Mouse (Mus musculus) erythroblast, embryonic 14.5 days (primary cell): ENCODE results near the gene Terf2ip. TPM values are rescaled to one million over a fixed set of nuclear protein-coding genes. Genes with fewer than 3 reads are reported as not detected.

Source experiments
- H3K27me3 ChIP-seq: 2 replicates; pipeline ENCODE4 v1.6.1; 2012; ENCODE audit warnings: inconsistent platforms; ENCODE audit not compliant: control insufficient read depth
- H3K36me3 ChIP-seq: 2 replicates; pipeline ENCODE4 v1.6.1; 2012; ENCODE audit warnings: mild to moderate bottlenecking, inconsistent platforms; ENCODE audit not compliant: control insufficient read depth
- H3K4me1 ChIP-seq: 2 replicates; pipeline ENCODE4 v1.6.1; 2012; ENCODE audit warnings: inconsistent platforms; ENCODE audit not compliant: control insufficient read depth
- H3K4me3 ChIP-seq: replicated peaks from 2 replicates; pipeline ENCODE3; 2012; ENCODE audit warnings: moderate library complexity, mild to moderate bottlenecking, inconsistent platforms
- H3K9me3 ChIP-seq: 2 replicates; pipeline ENCODE4 v1.6.1; 2012; ENCODE audit warnings: low read length, inconsistent platforms, mixed read lengths; ENCODE audit not compliant: control insufficient read depth
- GATA1 ChIP-seq: IDR thresholded peaks from 2 replicates; pipeline ENCODE4 v1.6.1; 2012; ENCODE audit warnings: low read length, inconsistent platforms, mixed read lengths
- TAL1 ChIP-seq: IDR thresholded peaks from 3 replicates; pipeline ENCODE4 v1.6.1; 2012; ENCODE audit warnings: low read length, inconsistent platforms, mixed read lengths
- polyA plus RNA-seq: library from polyadenylated mRNA; stranded (reverse); fragments of >175 nt; gene quantifications from 2 replicates; pipeline ENCODE4 v1.2.3, GENCODE M21; 2012

Terf2ip gene
- polyA plus RNA-seq, 1 experiment: 0.49 TPM

- Histone ChIP-seq H3K4me1 (no peaks in the 10 kb centered on the region), H3K9me3 (no peaks in the 10 kb centered on the region), H3K36me3 (no peaks in the 10 kb centered on the region), H3K4me3 (no peak overlapping the region), H3K27me3 (no peaks in the 10 kb centered on the region)
- no peak for TF ChIP-seq TAL1
- no peak for TF ChIP-seq GATA1
Measured at GRCm38 (mm10) chr8:112034603-112035002, 23.4 kb downstream of the Terf2ip start.

GRCm38 (mm10) chr8:112037521-112037920, 26.3 kb downstream of the Terf2ip start:
- no peaks in the 10 kb centered on the region for H3K9me3 ChIP-seq
- no peak for TF ChIP-seq GATA1
- TF ChIP-seq TAL1: no peak
- H3K4me3 ChIP-seq: no peak overlapping the region
- H3K4me1 ChIP-seq: no peaks in the 10 kb centered on the region
- no peaks in the 10 kb centered on the region for H3K36me3 ChIP-seq
- no peaks in the 10 kb centered on the region for H3K27me3 ChIP-seq

GRCm38 (mm10) chr8:112045182-112045581, 34.0 kb downstream of the Terf2ip start:
- H3K4me3 ChIP-seq: no peak overlapping the region
- no peaks in the 10 kb centered on the region for H3K4me1 ChIP-seq
- TF ChIP-seq TAL1 (no peak), GATA1 (no peak)
- H3K27me3 ChIP-seq: no peaks in the 10 kb centered on the region
- no peaks in the 10 kb centered on the region for H3K36me3 ChIP-seq
- H3K9me3 ChIP-seq: 0 out of 2 replicates have a peak, but pooled peaks cover 2% of the 10 kb centered on the region

- TF ChIP-seq TAL1: no peak
- TF ChIP-seq GATA1: no peak
- Histone ChIP-seq H3K36me3 (no peaks in the 10 kb centered on the region), H3K4me1 (no peaks in the 10 kb centered on the region), H3K9me3 (0 out of 2 replicates have a peak, but pooled peaks cover 2% of the 10 kb centered on the region), H3K4me3 (no peak overlapping the region), H3K27me3 (no peaks in the 10 kb centered on the region)
Measured at GRCm38 (mm10) chr8:112045896-112046295, 34.7 kb downstream of the Terf2ip start.

GRCm38 (mm10) chr8:112048293-112048692, 37.1 kb downstream of the Terf2ip start:
- Histone ChIP-seq H3K4me3 (no peak overlapping the region), H3K4me1 (no peaks in the 10 kb centered on the region), H3K9me3 (0 out of 2 replicates have a peak, but pooled peaks cover 2% of the 10 kb centered on the region), H3K27me3 (no peaks in the 10 kb centered on the region), H3K36me3 (no peaks in the 10 kb centered on the region)
- no peak for TF ChIP-seq GATA1
- no peak for TF ChIP-seq TAL1

GRCm38 (mm10) chr8:112049984-112050383, 38.8 kb downstream of the Terf2ip start:
- Histone ChIP-seq H3K4me3 (no peak overlapping the region), H3K36me3 (no peaks in the 10 kb centered on the region), H3K9me3 (0 out of 2 replicates have a peak, but pooled peaks cover 2% of the 10 kb centered on the region), H3K4me1 (no peaks in the 10 kb centered on the region), H3K27me3 (no peaks in the 10 kb centered on the region)
- no peak for TF ChIP-seq GATA1
- TF ChIP-seq TAL1: no peak

GRCm38 (mm10) chr8:112051537-112051936, 40.3 kb downstream of the Terf2ip start:
- TF ChIP-seq TAL1: no peak
- no peak for TF ChIP-seq GATA1
- Histone ChIP-seq H3K27me3 (no peaks in the 10 kb centered on the region), H3K9me3 (0 out of 2 replicates have a peak, but pooled peaks cover 2% of the 10 kb centered on the region)

GRCm38 (mm10) chr8:112054456-112054855, 43.3 kb downstream of the Terf2ip start:
- Histone ChIP-seq H3K4me3 (no peak overlapping the region), H3K27me3 (no peaks in the 10 kb centered on the region), H3K36me3 (no peaks in the 10 kb centered on the region), H3K4me1 (no peaks in the 10 kb centered on the region), H3K9me3 (no peaks in the 10 kb centered on the region)
- TF ChIP-seq GATA1: no peak
- TF ChIP-seq TAL1: no peak

More at GRCm38 (mm10) chr8:112051537-112051936, 40.3 kb downstream of the Terf2ip start:
- H3K4me3 ChIP-seq: no peak overlapping the region
- no peaks in the 10 kb centered on the region for H3K36me3 ChIP-seq
- no peaks in the 10 kb centered on the region for H3K4me1 ChIP-seq

- no peaks in the 10 kb centered on the region for H3K36me3 ChIP-seq
- no peak overlapping the region for H3K4me3 ChIP-seq
- H3K4me1 ChIP-seq: no peaks in the 10 kb centered on the region
- TF ChIP-seq GATA1: no peak
- no peak for TF ChIP-seq TAL1
- H3K9me3 ChIP-seq: no peaks in the 10 kb centered on the region
- H3K27me3 ChIP-seq: no peaks in the 10 kb centered on the region
Measured at GRCm38 (mm10) chr8:112061372-112061771, 50.2 kb downstream of the Terf2ip start.

Other genes with a start within 250 kb of the Terf2ip start
- 1.4 and 2.2 TPM in 2 replicates for gene Cfdp1, start 157.1 kb upstream of the Terf2ip start, polyA plus RNA-seq
- gene Tmem170, start 134.6 kb upstream of the Terf2ip start, polyA plus RNA-seq: 0.07 and 0.08 TPM in 2 replicates
- not detected in 2 replicates for gene Chst5, start 101.0 kb upstream of the Terf2ip start, polyA plus RNA-seq
- gene Tmem231, start 77.5 kb upstream of the Terf2ip start, polyA plus RNA-seq: 0.33 and 0.70 TPM in 2 replicates
- gene Gabarapl2, start 70.7 kb upstream of the Terf2ip start, polyA plus RNA-seq: 2.0 and 3.3 TPM in 2 replicates
- 0.06 TPM in 1 of 2 replicates, not detected in the other for gene Adat1, start 19.1 kb upstream of the Terf2ip start, polyA plus RNA-seq
- gene Kars, start 75 bp upstream of the Terf2ip start, polyA plus RNA-seq: 5.8 and 6.3 TPM in 2 replicates
- 0.12 TPM in 1 of 2 replicates, not detected in the other for gene Gm6793, start 3.6 kb downstream of the Terf2ip start, polyA plus RNA-seq